Mouse (Mus musculus): ENCODE data around the gene Slc4a1.

GRCm38 (mm10) chr11:102403657-102404056, 37.7 kb upstream of the Slc4a1 start:
- no peak for TF ChIP-seq POLR2AphosphoS5 (IDR thresholded peaks at IDR 0.05; ENCODE audit: insufficient replicate concordance, low read depth, low read length)
- TF ChIP-seq CTCF (IDR thresholded peaks at IDR 0.05; ENCODE audit: low read depth, low read length), result no peak
- no peak for TF ChIP-seq GATA1 (IDR thresholded peaks at IDR 0.05; ENCODE audit: borderline replicate concordance, low read length)
- TF ChIP-seq GATA2 (IDR thresholded peaks at IDR 0.05; ENCODE audit: borderline replicate concordance, low read depth, low read length), result no peak
